Mouse (Mus musculus) lung, embryonic 14.5 days (tissue): ENCODE measurements around the gene Hist1h2ak. TPM values are rescaled to one million over a fixed set of nuclear protein-coding genes. Genes with fewer than 3 reads are reported as not detected.

Source experiments
- ATAC-seq: fragments of 200-750 bp; cut with Nextera tagmentation; 2 replicates; pipeline ENCODE4 v1.8.0; 2017; ENCODE audit warnings: mild to moderate bottlenecking, moderate TSS enrichment, moderate library complexity; ENCODE audit not compliant: insufficient read depth
- DNase-seq: peaks from one replicate; pipeline ENCODE4 v3.0.0-alpha.2; 2015
- H3K27ac ChIP-seq: fragments of 300-500 bp; sonication (generic); 2 replicates; pipeline ENCODE4 v1.5.1; 2014; ENCODE audit warnings: low read depth, mild to moderate bottlenecking, moderate library complexity
- H3K27me3 ChIP-seq: fragments of 300-500 bp; sonication (generic); 2 replicates; pipeline ENCODE4 v1.6.1; 2014; ENCODE audit warnings: low read length, control low read depth; ENCODE audit not compliant: insufficient read depth
- H3K36me3 ChIP-seq: fragments of 300-500 bp; sonication (generic); 2 replicates; pipeline ENCODE4 v1.6.1; 2014; ENCODE audit warnings: control low read depth; ENCODE audit not compliant: insufficient read depth
- H3K4me1 ChIP-seq: fragments of 300-500 bp; sonication (generic); 2 replicates; pipeline ENCODE4 v1.6.1; 2014; ENCODE audit warnings: antibody characterized with exemption, control low read depth; ENCODE audit not compliant: insufficient read depth
- H3K4me2 ChIP-seq: fragments of 300-500 bp; sonication (generic); 2 replicates; pipeline ENCODE4 v1.6.1; 2014; ENCODE audit warnings: mild to moderate bottlenecking
- H3K4me3 ChIP-seq: fragments of 300-500 bp; sonication (generic); 2 replicates; pipeline ENCODE4 v1.5.1; 2014; ENCODE audit warnings: low read depth, low read length
- H3K9ac ChIP-seq: fragments of 300-500 bp; sonication (generic); 2 replicates; pipeline ENCODE4 v1.6.1; 2014
- H3K9me3 ChIP-seq: fragments of 300-500 bp; sonication (generic); 2 replicates; pipeline ENCODE4 v1.6.1; 2016; ENCODE audit warnings: low read depth, low read length, control low read depth
- CTCF ChIP-seq: IDR thresholded peaks from 2 replicates; pipeline ENCODE4 v1.5.1; 2016; ENCODE audit warnings: antibody characterized with exemption, low read depth
- WGBS: fragments of 180-500 bp; shearing (Covaris S2); extraction: QIAGEN DNeasy Blood & Tissue Kit; methylation state at CpG from one replicate; pipeline ENCODE4 v1.1.7; 2014; 5-methylcytosine and 5-hydroxymethylcytosine counted together
- microRNA-seq: library from miRNA; unstranded; fragments of <30 nt; microRNA quantifications from one replicate; pipeline ENCODE4, GENCODE M21; 2016; ENCODE audit warnings: borderline number of aligned reads
- polyA plus RNA-seq: library from polyadenylated mRNA; unstranded; fragments of >200 nt; fragmentation: Nextera tagmentation; extraction: Ambion mirVana; gene quantifications from 2 replicates; pipeline ENCODE4 v1.2.1, GENCODE M21; 2014

The Hist1h2ak gene
- polyA plus RNA-seq, 1 experiment from 2014 or later, result 20.4 TPM

DNA sequence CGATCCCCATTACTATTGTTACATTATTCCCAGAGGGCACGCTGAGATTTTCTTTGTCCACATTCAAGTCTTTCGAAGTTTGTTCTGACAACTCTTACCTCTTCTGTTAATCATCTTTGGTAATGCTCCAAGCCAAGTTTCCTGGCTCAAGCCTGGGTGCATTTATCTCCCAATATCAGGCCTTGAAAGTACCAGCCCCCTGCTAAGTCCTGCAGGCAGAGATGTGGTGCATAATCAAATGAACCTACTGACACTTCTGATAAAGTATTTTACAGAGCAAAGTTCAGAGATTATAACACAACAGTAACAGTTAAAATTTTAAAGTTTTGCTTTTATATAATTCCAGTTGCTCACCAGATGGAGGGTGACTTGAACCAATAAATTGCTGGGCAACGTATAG is 41.9 kb downstream of the Hist1h2ak start:
- Histone ChIP-seq H3K27ac (no peak overlapping the region), H3K4me3 (peak overlapping the region; percentile 68), H3K4me2 (peak overlapping the region; percentile 72), H3K36me3 (no peaks in the 10 kb centered on the region), H3K27me3 (no peaks in the 10 kb centered on the region), H3K9ac (0 out of 2 replicates have a peak overlapping the region, but pooled peaks have one; percentile 38), H3K9me3 (no peaks in the 10 kb centered on the region), H3K4me1 (no peaks in the 10 kb centered on the region)
- TF ChIP-seq CTCF, result no peak
- WGBS, result 21% methylated on average over 4 of the region's 4 CpGs
- ATAC-seq (no peak), DNase-seq (no peak)

DNA sequence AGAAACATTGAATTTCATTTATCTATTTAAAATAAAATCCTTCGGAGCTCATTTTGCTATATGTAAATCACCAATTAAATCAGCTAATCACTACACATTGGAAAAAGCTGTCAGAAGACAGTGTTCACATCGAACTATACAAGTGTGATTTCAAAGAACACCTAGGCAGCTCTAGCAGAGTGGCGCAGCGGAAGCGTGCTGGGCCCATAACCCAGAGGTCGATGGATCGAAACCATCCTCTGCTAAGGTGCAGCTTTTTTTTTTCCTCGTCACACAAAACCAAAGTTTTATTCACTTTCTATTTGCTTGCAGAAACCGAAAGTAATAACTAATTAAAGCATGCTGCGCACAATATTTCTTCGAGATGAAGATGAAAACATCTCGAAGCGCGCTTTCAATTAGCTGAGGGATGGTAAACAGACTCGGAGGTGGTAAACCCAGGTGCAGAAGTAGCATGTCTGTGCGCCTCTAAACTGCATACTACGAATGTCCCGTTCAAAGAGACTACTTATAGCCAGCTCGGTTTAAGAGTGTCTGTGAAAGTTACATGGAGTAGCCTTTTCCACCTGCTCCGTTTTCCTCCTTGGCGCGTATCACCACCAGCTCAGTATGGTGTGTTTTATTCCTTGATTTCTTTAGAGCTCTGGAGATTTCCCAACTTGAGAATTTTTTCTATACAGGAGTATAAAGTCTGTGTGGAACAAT is 42.7 kb downstream of the Hist1h2ak start:
- H3K4me3 ChIP-seq, result peak overlapping the region; percentile 68
- H3K9me3 ChIP-seq, result no peaks in the 10 kb centered on the region
- no peak for TF ChIP-seq CTCF
- WGBS, result 3% methylated on average over 22 of the region's 22 CpGs
- peak overlapping the region; percentile 67; the same call in 1 of the 2 replicates for H3K27ac ChIP-seq
- H3K27me3 ChIP-seq, result no peaks in the 10 kb centered on the region
- peak overlapping the region; percentile 72 for H3K4me2 ChIP-seq
- peak overlapping the region; percentile 38; the same call in 1 of the 2 replicates for H3K9ac ChIP-seq
- H3K36me3 ChIP-seq, result no peaks in the 10 kb centered on the region
- peak; percentile 88 for DNase-seq
- ATAC-seq, result peak; percentile 76
- H3K4me1 ChIP-seq, result no peaks in the 10 kb centered on the region

DNA sequence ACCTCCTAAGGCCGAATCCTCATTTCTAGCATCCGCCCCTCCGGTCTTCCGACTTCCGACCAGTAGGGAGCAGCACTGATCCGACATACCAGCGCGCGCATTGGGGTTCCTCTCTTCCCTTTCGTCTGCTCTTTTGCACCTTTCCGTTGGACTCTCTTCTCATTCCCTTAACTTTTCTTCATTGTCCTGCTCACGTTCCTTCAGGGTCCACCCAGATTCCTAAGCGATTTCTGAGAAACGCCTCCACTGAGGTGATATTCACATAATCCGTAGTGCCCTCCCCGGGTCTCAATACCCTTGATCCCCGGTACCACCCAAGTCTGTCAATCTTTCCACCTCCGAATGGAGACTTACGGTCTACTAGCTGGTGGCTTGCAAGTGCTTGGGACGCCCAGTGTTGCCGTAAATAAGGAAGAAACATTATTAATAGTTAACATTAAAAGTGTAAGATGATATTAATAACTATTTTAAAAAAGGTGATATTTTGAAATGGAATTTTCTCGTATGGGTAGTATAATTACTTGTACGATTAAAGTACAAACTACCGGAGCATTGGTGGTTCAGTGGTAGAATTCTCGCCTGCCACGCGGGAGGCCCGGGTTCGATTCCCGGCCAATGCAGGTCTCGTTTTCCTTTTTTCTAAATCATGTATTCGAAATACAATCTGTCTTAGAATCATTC is 43.5 kb downstream of the Hist1h2ak start:
- H3K27me3 ChIP-seq, result no peaks in the 10 kb centered on the region
- DNase-seq (peak; percentile 95), ATAC-seq (peak; percentile 79)
- peak overlapping the region; percentile 60 for H3K9ac ChIP-seq
- peak overlapping the region; percentile 68 for H3K4me3 ChIP-seq
- H3K9me3 ChIP-seq, result no peaks in the 10 kb centered on the region
- H3K4me2 ChIP-seq, result peak overlapping the region; percentile 72
- H3K4me1 ChIP-seq, result no peaks in the 10 kb centered on the region
- H3K27ac ChIP-seq, result peak overlapping the region; percentile 87
- peak; percentile 80 for TF ChIP-seq CTCF
- whole genome bisulfite sequencing, result under 1% methylated on average over 32 of the region's 32 CpGs
- no peaks in the 10 kb centered on the region for H3K36me3 ChIP-seq

DNA sequence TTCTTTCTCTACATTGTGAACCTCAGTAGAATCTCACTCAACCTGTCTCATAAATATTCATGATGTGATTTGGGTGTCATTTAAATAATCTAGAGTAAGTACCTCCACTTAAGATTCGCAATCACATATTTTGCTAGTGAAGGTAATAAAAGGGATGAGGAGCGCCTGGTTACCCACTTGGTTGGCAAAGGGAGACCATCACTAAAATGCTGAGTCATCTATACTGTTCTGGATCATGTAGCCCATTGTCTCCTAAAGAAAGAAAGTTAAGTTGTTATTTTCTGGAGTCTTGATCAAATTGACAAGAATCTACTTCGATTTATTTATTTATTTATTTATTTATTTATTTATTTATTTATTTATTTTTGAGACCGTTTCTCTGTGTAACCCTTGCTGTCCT is 47.0 kb downstream of the Hist1h2ak start:
- Histone ChIP-seq H3K4me2 (no peak overlapping the region), H3K9me3 (no peaks in the 10 kb centered on the region), H3K27me3 (no peaks in the 10 kb centered on the region), H3K36me3 (no peaks in the 10 kb centered on the region), H3K27ac (no peak overlapping the region), H3K4me3 (no peak overlapping the region), H3K4me1 (no peaks in the 10 kb centered on the region), H3K9ac (no peak overlapping the region)
- ATAC-seq, result no peak
- no peak for DNase-seq
- TF ChIP-seq CTCF, result no peak
- WGBS, result 66% methylated on average over 4 of the region's 4 CpGs

Small RNA genes within 50 kb of the gene (microRNA-seq; reads per million reads assigned to microRNA genes)
- gene Gm44346 (not detected), gene Gm44357 (not detected), gene Gm44367 (not detected), gene Gm44454 (not detected)

Other genes with a start within 250 kb of the Hist1h2ak start
- gene Zkscan8, start 222.7 kb downstream of the Hist1h2ak start, polyA plus RNA-seq, result 10.1 and 10.5 TPM in 2 replicates
- gene Olfr1366, start 211.0 kb downstream of the Hist1h2ak start, polyA plus RNA-seq, result 0.14 and 0.41 TPM in 2 replicates
- 0.09 TPM in 1 of 2 replicates, not detected in the other for gene Olfr1535, start 193.9 kb downstream of the Hist1h2ak start, polyA plus RNA-seq
- not detected in 2 replicates for gene Olfr1364, start 172.1 kb downstream of the Hist1h2ak start, polyA plus RNA-seq
- not detected in 2 replicates for gene Olfr1362, start 139.8 kb downstream of the Hist1h2ak start, polyA plus RNA-seq
- gene Olfr11, start 111.3 kb downstream of the Hist1h2ak start, polyA plus RNA-seq, result not detected in 2 replicates
- gene Olfr1361, start 90.4 kb downstream of the Hist1h2ak start, polyA plus RNA-seq, result not detected in 2 replicates
- not detected in 2 replicates for gene Olfr1360, start 76.4 kb downstream of the Hist1h2ak start, polyA plus RNA-seq
- not detected in 2 replicates for gene Olfr1359, start 55.7 kb downstream of the Hist1h2ak start, polyA plus RNA-seq
- 3.8 and 6.9 TPM in 2 replicates for gene Hist1h2bl, start 37.7 kb downstream of the Hist1h2ak start, polyA plus RNA-seq
- gene Hist1h2ai, start 37.4 kb downstream of the Hist1h2ak start, polyA plus RNA-seq, result 40.4 and 42.9 TPM in 2 replicates
- 13.9 and 23.8 TPM in 2 replicates for gene Hist1h3h, start 36.2 kb downstream of the Hist1h2ak start, polyA plus RNA-seq
- gene Hist1h2bm, start 31.8 kb downstream of the Hist1h2ak start, polyA plus RNA-seq, result 4.9 and 8.0 TPM in 2 replicates
- gene Hist1h4j, start 18.8 kb downstream of the Hist1h2ak start, polyA plus RNA-seq, result 0.96 and 2.2 TPM in 2 replicates
- 6.4 and 8.8 TPM in 2 replicates for gene Hist1h4k, start 3.3 kb downstream of the Hist1h2ak start, polyA plus RNA-seq
- gene Hist1h2bn, start 296 bp upstream of the Hist1h2ak start, polyA plus RNA-seq, result 2.0 and 3.1 TPM in 2 replicates
- 18.5 and 19.7 TPM in 2 replicates for gene Hist1h1b, start 26.8 kb upstream of the Hist1h2ak start, polyA plus RNA-seq
- gene Hist1h3i, start 29.5 kb upstream of the Hist1h2ak start, polyA plus RNA-seq, result 237 and 252 TPM in 2 replicates
- 7.2 and 8.9 TPM in 2 replicates for gene Hist1h2an, start 33.4 kb upstream of the Hist1h2ak start, polyA plus RNA-seq
- gene Hist1h2bp, start 33.6 kb upstream of the Hist1h2ak start, polyA plus RNA-seq, result 2.0 and 3.4 TPM in 2 replicates
- 24.4 and 25.8 TPM in 2 replicates for gene Hist1h2bq, start 56.4 kb upstream of the Hist1h2ak start, polyA plus RNA-seq
- 1.9 TPM in 1 of 2 replicates, not detected in the other for gene Hist1h2ao, start 56.6 kb upstream of the Hist1h2ak start, polyA plus RNA-seq
- gene Hist1h4m, start 57.9 kb upstream of the Hist1h2ak start, polyA plus RNA-seq, result not detected in 2 replicates
- 31.8 and 32.5 TPM in 2 replicates for gene Hist1h4n, start 78.4 kb upstream of the Hist1h2ak start, polyA plus RNA-seq
- gene Hist1h2ap, start 79.7 kb upstream of the Hist1h2ak start, polyA plus RNA-seq, result 5,437 and 5,439 TPM in 2 replicates
- gene Hist1h2br, start 79.9 kb upstream of the Hist1h2ak start, polyA plus RNA-seq, result 26.4 and 28.5 TPM in 2 replicates
- gene Zfp184, start 191.3 kb upstream of the Hist1h2ak start, polyA plus RNA-seq, result 16.0 and 16.4 TPM in 2 replicates
- 0.12 and 0.26 TPM in 2 replicates for gene Pom121l2, start 227.4 kb upstream of the Hist1h2ak start, polyA plus RNA-seq